Mouse (Mus musculus) embryonic facial prominence, embryonic 11.5 days (tissue): ENCODE measurements at regions not wholly inside any gene's neighbourhood (a gene's known extent, or its start where the extent isn't known, plus 50 kb on each side); places are given as distances from the start of the nearest gene placed in this dataset.

ENCODE experiments used
- ATAC-seq: fragments of 200-750 bp; cut with Nextera tagmentation; replicated peaks from 2 replicates; pipeline ENCODE4 v1.8.0; 2017; ENCODE audit warnings: low read depth; ENCODE audit not compliant: insufficient number of reproducible peaks, low FRiP score, low TSS enrichment
- DNase-seq: peaks from one replicate; pipeline ENCODE4 v3.0.0-alpha.2; 2015; ENCODE audit warnings: low spot score
- H3K27ac ChIP-seq: fragments of 300-500 bp; sonication (generic); replicated peaks from 2 replicates; pipeline ENCODE4 v1.5.1; 2014; ENCODE audit warnings: mild to moderate bottlenecking, low read depth, low read length, control low read depth
- H3K27me3 ChIP-seq: fragments of 300-500 bp; sonication (generic); 2 replicates; pipeline ENCODE4 v1.6.1; 2014; ENCODE audit warnings: mild to moderate bottlenecking, low read length, moderate library complexity, mixed read lengths; ENCODE audit not compliant: control insufficient read depth, insufficient read depth
- H3K36me3 ChIP-seq: fragments of 300-500 bp; sonication (generic); replicated peaks from 2 replicates; pipeline ENCODE4 v1.6.1; 2014; ENCODE audit warnings: low read depth, mild to moderate bottlenecking, low read length, moderate library complexity, mixed read lengths; ENCODE audit not compliant: control insufficient read depth, insufficient read depth
- H3K4me1 ChIP-seq: fragments of 300-500 bp; sonication (generic); 2 replicates; pipeline ENCODE4 v1.6.1; 2014; ENCODE audit warnings: low read length, mixed read lengths; ENCODE audit not compliant: control insufficient read depth, insufficient read depth
- H3K4me2 ChIP-seq: fragments of 300-500 bp; sonication (generic); 2 replicates; pipeline ENCODE4 v1.6.1; 2014; ENCODE audit warnings: low read depth, mild to moderate bottlenecking, control low read depth, low read length, moderate library complexity
- H3K4me3 ChIP-seq: fragments of 300-500 bp; sonication (generic); 2 replicates; pipeline ENCODE4 v1.5.1; 2014; ENCODE audit warnings: low read depth, low read length, control low read depth
- H3K9ac ChIP-seq: fragments of 300-500 bp; sonication (generic); replicated peaks from 2 replicates; pipeline ENCODE4 v1.6.1; 2014; ENCODE audit warnings: mild to moderate bottlenecking, control low read depth, low read length
- H3K9me3 ChIP-seq: fragments of 300-500 bp; sonication (generic); replicated peaks from 2 replicates; pipeline ENCODE4 v1.6.1; 2016; ENCODE audit warnings: mild to moderate bottlenecking, low read length, inconsistent platforms, mixed read lengths; ENCODE audit not compliant: control insufficient read depth
- WGBS: fragments of 180-500 bp; shearing (Covaris S2); extraction: QIAGEN DNeasy Blood & Tissue Kit; methylation state at CpG from one replicate; pipeline ENCODE4 v1.1.7; 2014; 5-methylcytosine and 5-hydroxymethylcytosine counted together

- 88% methylated on average over 10 of the region's 10 CpGs for WGBS
- H3K4me2 ChIP-seq, result no peak overlapping the region
- H3K36me3 ChIP-seq, result no peaks in the 10 kb centered on the region
- no peaks in the 10 kb centered on the region for H3K27me3 ChIP-seq
- no peak overlapping the region for H3K9ac ChIP-seq
- DNase-seq (no peak), ATAC-seq (no peak)
- no peak overlapping the region for H3K4me3 ChIP-seq
- no peaks in the 10 kb centered on the region for H3K4me1 ChIP-seq
- H3K9me3 ChIP-seq, result no peaks in the 10 kb centered on the region
- H3K27ac ChIP-seq, result no peak overlapping the region
Measured at GRCm38 (mm10) chr7:117918206-117918995, 197.6 kb downstream of the Rps15a start.

- no peak overlapping the region for H3K9ac ChIP-seq
- no peaks in the 10 kb centered on the region for H3K36me3 ChIP-seq
- H3K27me3 ChIP-seq, result no peaks in the 10 kb centered on the region
- ATAC-seq, result no peak
- no peak for DNase-seq
- no peak overlapping the region for H3K27ac ChIP-seq
- H3K4me3 ChIP-seq, result no peak overlapping the region
- H3K4me2 ChIP-seq, result no peak overlapping the region
- 93% methylated on average over 6 of the region's 6 CpGs for WGBS
- no peaks in the 10 kb centered on the region for H3K4me1 ChIP-seq
- H3K9me3 ChIP-seq, result no peaks in the 10 kb centered on the region
Measured at GRCm38 (mm10) chr7:117916915-117917314, 199.1 kb downstream of the Rps15a start.

- no peak for ATAC-seq
- DNase-seq, result peak; percentile 9
- H3K4me2 ChIP-seq, result no peak overlapping the region
- no peaks in the 10 kb centered on the region for H3K4me1 ChIP-seq
- 69% methylated on average over 3 of the region's 3 CpGs for WGBS
- no peak overlapping the region for H3K27ac ChIP-seq
- no peaks in the 10 kb centered on the region for H3K36me3 ChIP-seq
- H3K9ac ChIP-seq, result no peak overlapping the region
- H3K4me3 ChIP-seq, result no peak overlapping the region
- no peaks in the 10 kb centered on the region for H3K27me3 ChIP-seq
- H3K9me3 ChIP-seq, result no peaks in the 10 kb centered on the region
Measured at GRCm38 (mm10) chr7:117912453-117912852, 203.5 kb downstream of the Rps15a start.

- no peak overlapping the region for H3K4me2 ChIP-seq
- no peak overlapping the region for H3K27ac ChIP-seq
- no peak for DNase-seq
- H3K27me3 ChIP-seq, result no peaks in the 10 kb centered on the region
- H3K9me3 ChIP-seq, result no peaks in the 10 kb centered on the region
- no peaks in the 10 kb centered on the region for H3K36me3 ChIP-seq
- H3K4me1 ChIP-seq, result no peaks in the 10 kb centered on the region
- WGBS, result 88% methylated on average over 3 of the region's 3 CpGs
- no peak for ATAC-seq
- no peak overlapping the region for H3K9ac ChIP-seq
- no peak overlapping the region for H3K4me3 ChIP-seq
Measured at GRCm38 (mm10) chr7:117911062-117911461, 204.9 kb downstream of the Rps15a start.

- no peak for DNase-seq
- no peaks in the 10 kb centered on the region for H3K27me3 ChIP-seq
- H3K9me3 ChIP-seq, result no peaks in the 10 kb centered on the region
- H3K4me1 ChIP-seq, result no peaks in the 10 kb centered on the region
- no peak for ATAC-seq
- H3K9ac ChIP-seq, result no peak overlapping the region
- H3K4me2 ChIP-seq, result no peak overlapping the region
- WGBS, result 85% methylated on average over 2 of the region's 2 CpGs
- H3K36me3 ChIP-seq, result no peaks in the 10 kb centered on the region
- H3K27ac ChIP-seq, result no peak overlapping the region
- no peak overlapping the region for H3K4me3 ChIP-seq
Measured at GRCm38 (mm10) chr7:117896528-117896927, 219.5 kb downstream of the Rps15a start.

- H3K4me1 ChIP-seq, result no peaks in the 10 kb centered on the region
- 74% methylated on average over 6 of the region's 6 CpGs for WGBS
- no peak for DNase-seq
- H3K36me3 ChIP-seq, result no peaks in the 10 kb centered on the region
- no peaks in the 10 kb centered on the region for H3K27me3 ChIP-seq
- no peak overlapping the region for H3K4me3 ChIP-seq
- H3K4me2 ChIP-seq, result no peak overlapping the region
- no peaks in the 10 kb centered on the region for H3K9me3 ChIP-seq
- ATAC-seq, result no peak
- H3K9ac ChIP-seq, result no peak overlapping the region
- H3K27ac ChIP-seq, result no peak overlapping the region
Measured at GRCm38 (mm10) chr7:117887288-117887687, 228.7 kb downstream of the Rps15a start.

GRCm38 (mm10) chr7:117882803-117883202 is 233.2 kb downstream of the Rps15a start:
- no peaks in the 10 kb centered on the region for H3K36me3 ChIP-seq
- no peak overlapping the region for H3K4me2 ChIP-seq
- no peaks in the 10 kb centered on the region for H3K4me1 ChIP-seq
- DNase-seq (peak; percentile 88), ATAC-seq (peak; percentile 65; the same call in 1 of the 2 replicates)
- 8% methylated on average over 13 of the region's 13 CpGs for WGBS
- H3K9ac ChIP-seq, result no peak overlapping the region
- no peaks in the 10 kb centered on the region for H3K27me3 ChIP-seq
- H3K9me3 ChIP-seq, result no peaks in the 10 kb centered on the region
- no peak overlapping the region for H3K27ac ChIP-seq
- no peak overlapping the region for H3K4me3 ChIP-seq

GRCm38 (mm10) chr7:117878903-117879302 is 237.1 kb downstream of the Rps15a start:
- Histone ChIP-seq H3K4me2 (no peak overlapping the region), H3K4me3 (no peak overlapping the region), H3K27ac (no peak overlapping the region), H3K36me3 (no peaks in the 10 kb centered on the region), H3K9ac (no peak overlapping the region), H3K9me3 (no peaks in the 10 kb centered on the region), H3K27me3 (no peaks in the 10 kb centered on the region), H3K4me1 (no peaks in the 10 kb centered on the region)
- 77% methylated on average over 7 of the region's 7 CpGs for WGBS
- no peak for ATAC-seq
- DNase-seq, result no peak
